Mouse (Mus musculus): ENCODE results near the gene Rasl11a. TPM values are rescaled to one million over a fixed set of nuclear protein-coding genes. Genes with fewer than 3 reads are reported as not detected.
"Not testable (repeated sequence)": the region's sequence is repeated elsewhere in the genome, so short reads cannot be mapped to it uniquely, and the experiment has no call there.

Gene Rasl11a
- polyA plus RNA-seq, 1 experiment from 2014 or later, result 37.2 TPM

- WGBS, result 91% methylated on average over 2 of the region's 2 CpGs
- no peaks in the 10 kb centered on the region for H3K27me3 ChIP-seq (ENCODE audit: low read depth, poor library complexity, severe bottlenecking)
- no peaks in the 10 kb centered on the region for H3K36me3 ChIP-seq
- H3K4me1 ChIP-seq, result no peaks in the 10 kb centered on the region
- H3K4me3 ChIP-seq, result no peak overlapping the region
- H3K27ac ChIP-seq (replicated peaks), result no peak overlapping the region
- DNase-seq (ENCODE audit: low spot score), result no peak
- H3K9me3 ChIP-seq (replicated peaks), result peaks cover 5% of the 10 kb centered on the region; the same call in 1 of the 2 replicates
These were observed 31.2 kb downstream of the Rasl11a start for GRCm38 (mm10) chr5:146876024-146876423.

GRCm38 (mm10) chr5:146877882-146878281, 33.0 kb downstream of the Rasl11a start:
- 86% methylated on average over 5 of the region's 6 CpGs for WGBS
- H3K4me1 ChIP-seq; H3K9me3 ChIP-seq (replicated peaks); H3K27me3 ChIP-seq (ENCODE audit: low read depth, poor library complexity, severe bottlenecking); H3K27ac ChIP-seq (replicated peaks); H3K36me3 ChIP-seq; H3K4me3 ChIP-seq; DNase-seq (ENCODE audit: low spot score): not testable (repeated sequence)

- no peaks in the 10 kb centered on the region for H3K27me3 ChIP-seq (ENCODE audit: low read depth, poor library complexity, severe bottlenecking)
- no peak for DNase-seq (ENCODE audit: low spot score)
- 91% methylated on average over 6 of the region's 6 CpGs for WGBS
- no peaks in the 10 kb centered on the region for H3K9me3 ChIP-seq (replicated peaks)
- no peak overlapping the region for H3K27ac ChIP-seq (replicated peaks)
- H3K4me3 ChIP-seq, result no peak overlapping the region
- no peaks in the 10 kb centered on the region for H3K36me3 ChIP-seq
- H3K4me1 ChIP-seq, result no peaks in the 10 kb centered on the region
These were observed 37.4 kb downstream of the Rasl11a start for GRCm38 (mm10) chr5:146882261-146882660.

GRCm38 (mm10) chr5:146883053-146883452, 38.2 kb downstream of the Rasl11a start:
- DNase-seq (ENCODE audit: low spot score), result no peak
- Histone ChIP-seq H3K9me3 (replicated peaks) (no peaks in the 10 kb centered on the region), H3K27me3 (ENCODE audit: low read depth, poor library complexity, severe bottlenecking) (no peaks in the 10 kb centered on the region), H3K4me1 (no peaks in the 10 kb centered on the region), H3K4me3 (no peak overlapping the region), H3K36me3 (no peaks in the 10 kb centered on the region), H3K27ac (replicated peaks) (no peak overlapping the region)
- 77% methylated on average over 7 of the region's 7 CpGs for WGBS

- WGBS, result 92% methylated on average over 15 of the region's 15 CpGs
- Histone ChIP-seq H3K4me3 (no peak overlapping the region), H3K27ac (replicated peaks) (no peak overlapping the region), H3K36me3 (no peaks in the 10 kb centered on the region), H3K4me1 (no peaks in the 10 kb centered on the region), H3K27me3 (ENCODE audit: low read depth, poor library complexity, severe bottlenecking) (no peaks in the 10 kb centered on the region), H3K9me3 (replicated peaks) (no peaks in the 10 kb centered on the region)
- DNase-seq (ENCODE audit: low spot score), result no peak
These were observed 38.8 kb downstream of the Rasl11a start for GRCm38 (mm10) chr5:146883486-146884272.

GRCm38 (mm10) chr5:146891127-146891526, 46.3 kb downstream of the Rasl11a start:
- Histone ChIP-seq H3K36me3 (no peaks in the 10 kb centered on the region), H3K27me3 (ENCODE audit: low read depth, poor library complexity, severe bottlenecking) (no peaks in the 10 kb centered on the region), H3K9me3 (replicated peaks) (no peaks in the 10 kb centered on the region), H3K4me3 (peak overlapping the region; percentile 38), H3K4me1 (0 out of 2 replicates have a peak, but pooled peaks cover 4% of the 10 kb centered on the region), H3K27ac (replicated peaks) (no peak overlapping the region)
- 12% methylated on average over 14 of the region's 14 CpGs for WGBS
- DNase-seq (ENCODE audit: low spot score), result peak; percentile 34

- H3K36me3 ChIP-seq, result no peaks in the 10 kb centered on the region
- H3K27ac ChIP-seq (replicated peaks), result no peak overlapping the region
- WGBS, result 84% methylated on average over 4 of the region's 4 CpGs
- no peaks in the 10 kb centered on the region for H3K27me3 ChIP-seq (ENCODE audit: low read depth, poor library complexity, severe bottlenecking)
- H3K9me3 ChIP-seq (replicated peaks), result no peaks in the 10 kb centered on the region
- DNase-seq (ENCODE audit: low spot score), result no peak
- 0 out of 2 replicates have a peak, but pooled peaks cover 4% of the 10 kb centered on the region for H3K4me1 ChIP-seq
- no peak overlapping the region for H3K4me3 ChIP-seq
These were observed 48.0 kb downstream of the Rasl11a start for GRCm38 (mm10) chr5:146892904-146893303.

GRCm38 (mm10) chr5:146893478-146894182, 48.8 kb downstream of the Rasl11a start:
- DNase-seq (ENCODE audit: low spot score), result no peak
- Histone ChIP-seq H3K27me3 (ENCODE audit: low read depth, poor library complexity, severe bottlenecking) (no peaks in the 10 kb centered on the region), H3K27ac (replicated peaks) (no peak overlapping the region), H3K4me3 (no peak overlapping the region), H3K9me3 (replicated peaks) (no peaks in the 10 kb centered on the region), H3K4me1 (0 out of 2 replicates have a peak, but pooled peaks cover 4% of the 10 kb centered on the region), H3K36me3 (no peaks in the 10 kb centered on the region)
- 86% methylated on average over 11 of the region's 11 CpGs for WGBS

GRCm38 (mm10) chr5:146895667-146896066, 50.8 kb downstream of the Rasl11a start:
- not testable (repeated sequence) for H3K9me3 ChIP-seq (replicated peaks); H3K36me3 ChIP-seq; H3K4me3 ChIP-seq; H3K4me1 ChIP-seq; H3K27me3 ChIP-seq (ENCODE audit: low read depth, poor library complexity, severe bottlenecking); H3K27ac ChIP-seq (replicated peaks); DNase-seq (ENCODE audit: low spot score)
- 94% methylated on average over 14 of the region's 16 CpGs for WGBS

GRCm38 (mm10) chr5:146896973-146897372, 52.1 kb downstream of the Rasl11a start:
- H3K4me3 ChIP-seq, result no peak overlapping the region
- H3K4me1 ChIP-seq, result 0 out of 2 replicates have a peak, but pooled peaks cover 4% of the 10 kb centered on the region
- no peak overlapping the region for H3K27ac ChIP-seq (replicated peaks)
- no peaks in the 10 kb centered on the region for H3K9me3 ChIP-seq (replicated peaks)
- no peaks in the 10 kb centered on the region for H3K27me3 ChIP-seq (ENCODE audit: low read depth, poor library complexity, severe bottlenecking)
- no peaks in the 10 kb centered on the region for H3K36me3 ChIP-seq
- 89% methylated on average over 13 of the region's 13 CpGs for WGBS
- no peak for DNase-seq (ENCODE audit: low spot score)

Other genes with a start within 250 kb of the Rasl11a start
- 14.4 and 14.6 TPM in 2 replicates for gene Usp12, start 50.1 kb upstream of the Rasl11a start, polyA plus RNA-seq (2016; fragmentation: Nextera tagmentation; extraction: Ambion mirVana)
- gene Rpl21, start 12.2 kb upstream of the Rasl11a start, polyA plus RNA-seq (2016; fragmentation: Nextera tagmentation; extraction: Ambion mirVana), result 451 and 536 TPM in 2 replicates
- 113 and 121 TPM in 2 replicates for gene Gtf3a, start 103.6 kb downstream of the Rasl11a start, polyA plus RNA-seq (2016; fragmentation: Nextera tagmentation; extraction: Ambion mirVana)
- gene Mtif3, start 118.7 kb downstream of the Rasl11a start, polyA plus RNA-seq (2016; fragmentation: Nextera tagmentation; extraction: Ambion mirVana), result 20.8 and 22.6 TPM in 2 replicates
- 7.6 and 7.7 TPM in 2 replicates for gene Lnx2, start 231.5 kb downstream of the Rasl11a start, polyA plus RNA-seq (2016; fragmentation: Nextera tagmentation; extraction: Ambion mirVana)
- 113 and 130 TPM in 2 replicates for gene Polr1d, start 232.0 kb downstream of the Rasl11a start, polyA plus RNA-seq (2016; fragmentation: Nextera tagmentation; extraction: Ambion mirVana)